Mouse (Mus musculus): ENCODE measurements around the gene H2al1a. TPM values are rescaled to one million over a fixed set of nuclear protein-coding genes. Genes with fewer than 3 reads are reported as not detected.
"Not testable (repeated sequence)": the region's sequence is repeated elsewhere in the genome, so short reads cannot be mapped to it uniquely, and the experiment has no call there.

Gene H2al1a
- polyA plus RNA-seq, 1 experiment from 2014 or later: not detected

- no peak for ATAC-seq (ENCODE audit: low read depth)
- no peaks in the 10 kb centered on the region for H3K4me1 ChIP-seq (ENCODE audit: control insufficient read depth, insufficient read depth, low read length)
- DNase-seq (ENCODE audit: low spot score): no peak
- H3K9ac ChIP-seq (ENCODE audit: low read depth, low read length): no peak overlapping the region
- H3K9me3 ChIP-seq (ENCODE audit: control insufficient read depth, low read length): no peaks in the 10 kb centered on the region
- H3K27ac ChIP-seq (replicated peaks; ENCODE audit: low read depth, low read length): no peak overlapping the region
- WGBS: 83% methylated on average over 3 of the region's 3 CpGs
- H3K4me2 ChIP-seq (ENCODE audit: low read depth, low read length): no peak overlapping the region
- peaks cover 10% of the 10 kb centered on the region for H3K27me3 ChIP-seq (replicated peaks; ENCODE audit: control insufficient read depth, insufficient read depth, low read length)
- H3K4me3 ChIP-seq (ENCODE audit: low read depth, low read length): no peak overlapping the region
- H3K36me3 ChIP-seq (ENCODE audit: control insufficient read depth, insufficient read depth, low read length): no peaks in the 10 kb centered on the region
Observed at GRCm38 (mm10) chrX:11273190-11273589, 25.9 kb upstream of the H2al1a start.

GRCm38 (mm10) chrX:11277083-11277482 lies 22.0 kb upstream of the H2al1a start:
- Histone ChIP-seq H3K4me2 (ENCODE audit: low read depth, low read length) (no peak overlapping the region), H3K4me3 (ENCODE audit: low read depth, low read length) (no peak overlapping the region), H3K9me3 (ENCODE audit: control insufficient read depth, low read length) (no peaks in the 10 kb centered on the region), H3K9ac (ENCODE audit: low read depth, low read length) (no peak overlapping the region), H3K27me3 (replicated peaks; ENCODE audit: control insufficient read depth, insufficient read depth, low read length) (peaks cover 15% of the 10 kb centered on the region; the same call in 1 of the 2 replicates), H3K36me3 (ENCODE audit: control insufficient read depth, insufficient read depth, low read length) (no peaks in the 10 kb centered on the region), H3K4me1 (ENCODE audit: control insufficient read depth, insufficient read depth, low read length) (no peaks in the 10 kb centered on the region), H3K27ac (replicated peaks; ENCODE audit: low read depth, low read length) (no peak overlapping the region)
- ATAC-seq (ENCODE audit: low read depth) (no peak), DNase-seq (ENCODE audit: low spot score) (no peak)
- 73% methylated on average over 6 of the region's 6 CpGs for WGBS

GRCm38 (mm10) chrX:11280741-11281140 lies 18.3 kb upstream of the H2al1a start:
- Histone ChIP-seq H3K9me3 (ENCODE audit: control insufficient read depth, low read length) (no peaks in the 10 kb centered on the region), H3K27me3 (replicated peaks; ENCODE audit: control insufficient read depth, insufficient read depth, low read length) (peaks cover 13% of the 10 kb centered on the region), H3K4me2 (ENCODE audit: low read depth, low read length) (no peak overlapping the region), H3K4me1 (ENCODE audit: control insufficient read depth, insufficient read depth, low read length) (no peaks in the 10 kb centered on the region), H3K27ac (replicated peaks; ENCODE audit: low read depth, low read length) (no peak overlapping the region), H3K9ac (ENCODE audit: low read depth, low read length) (no peak overlapping the region), H3K36me3 (ENCODE audit: control insufficient read depth, insufficient read depth, low read length) (no peaks in the 10 kb centered on the region), H3K4me3 (ENCODE audit: low read depth, low read length) (no peak overlapping the region)
- WGBS: 68% methylated on average over 2 of the region's 2 CpGs
- ATAC-seq (ENCODE audit: low read depth) (no peak), DNase-seq (ENCODE audit: low spot score) (no peak)

- H3K27me3 ChIP-seq (replicated peaks; ENCODE audit: control insufficient read depth, insufficient read depth, low read length): peaks cover 11% of the 10 kb centered on the region; the same call in 1 of the 2 replicates
- 61% methylated on average over 14 of the region's 14 CpGs for WGBS
- no peak for ATAC-seq (ENCODE audit: low read depth)
- no peaks in the 10 kb centered on the region for H3K36me3 ChIP-seq (ENCODE audit: control insufficient read depth, insufficient read depth, low read length)
- H3K9me3 ChIP-seq (ENCODE audit: control insufficient read depth, low read length): no peaks in the 10 kb centered on the region
- DNase-seq (ENCODE audit: low spot score): peak; percentile 10
- H3K27ac ChIP-seq (replicated peaks; ENCODE audit: low read depth, low read length): no peak overlapping the region
- no peak overlapping the region for H3K4me2 ChIP-seq (ENCODE audit: low read depth, low read length)
- no peaks in the 10 kb centered on the region for H3K4me1 ChIP-seq (ENCODE audit: control insufficient read depth, insufficient read depth, low read length)
- H3K4me3 ChIP-seq (ENCODE audit: low read depth, low read length): no peak overlapping the region
- no peak overlapping the region for H3K9ac ChIP-seq (ENCODE audit: low read depth, low read length)
Observed at GRCm38 (mm10) chrX:11288306-11288882, 10.7 kb upstream of the H2al1a start.

- Histone ChIP-seq H3K9ac (ENCODE audit: low read depth, low read length) (no peak overlapping the region), H3K27me3 (replicated peaks; ENCODE audit: control insufficient read depth, insufficient read depth, low read length) (peaks cover 11% of the 10 kb centered on the region; the same call in 1 of the 2 replicates), H3K4me3 (ENCODE audit: low read depth, low read length) (no peak overlapping the region), H3K9me3 (ENCODE audit: control insufficient read depth, low read length) (no peaks in the 10 kb centered on the region), H3K27ac (replicated peaks; ENCODE audit: low read depth, low read length) (no peak overlapping the region), H3K36me3 (ENCODE audit: control insufficient read depth, insufficient read depth, low read length) (no peaks in the 10 kb centered on the region), H3K4me2 (ENCODE audit: low read depth, low read length) (no peak overlapping the region), H3K4me1 (ENCODE audit: control insufficient read depth, insufficient read depth, low read length) (no peaks in the 10 kb centered on the region)
- ATAC-seq (ENCODE audit: low read depth) (no peak), DNase-seq (ENCODE audit: low spot score) (no peak)
- WGBS: 62% methylated on average over 4 of the region's 4 CpGs
Observed at GRCm38 (mm10) chrX:11289244-11289643, 9.8 kb upstream of the H2al1a start.

- ATAC-seq (ENCODE audit: low read depth); H3K4me3 ChIP-seq (ENCODE audit: low read depth, low read length); H3K9me3 ChIP-seq (ENCODE audit: control insufficient read depth, low read length); H3K4me1 ChIP-seq (ENCODE audit: control insufficient read depth, insufficient read depth, low read length); H3K36me3 ChIP-seq (ENCODE audit: control insufficient read depth, insufficient read depth, low read length); H3K4me2 ChIP-seq (ENCODE audit: low read depth, low read length); H3K27ac ChIP-seq (replicated peaks; ENCODE audit: low read depth, low read length); H3K9ac ChIP-seq (ENCODE audit: low read depth, low read length); H3K27me3 ChIP-seq (replicated peaks; ENCODE audit: control insufficient read depth, insufficient read depth, low read length); DNase-seq (ENCODE audit: low spot score): not testable (repeated sequence)
- 90% methylated on average over 1 of the region's 3 CpGs for WGBS
Observed at GRCm38 (mm10) chrX:11302132-11302531, 3.1 kb downstream of the H2al1a start, which contains the start of gene H2al1b. Gene H2al1b (plus strand): TSS chrX:11302432.

GRCm38 (mm10) chrX:11305355-11305754 lies 6.3 kb downstream of the H2al1a start, which contains the start of gene H2al1c:
Gene H2al1c (plus strand): TSS chrX:11305655.
- H3K36me3 ChIP-seq (ENCODE audit: control insufficient read depth, insufficient read depth, low read length); H3K4me1 ChIP-seq (ENCODE audit: control insufficient read depth, insufficient read depth, low read length); H3K9ac ChIP-seq (ENCODE audit: low read depth, low read length); H3K4me2 ChIP-seq (ENCODE audit: low read depth, low read length); H3K9me3 ChIP-seq (ENCODE audit: control insufficient read depth, low read length); ATAC-seq (ENCODE audit: low read depth); H3K27me3 ChIP-seq (replicated peaks; ENCODE audit: control insufficient read depth, insufficient read depth, low read length); H3K4me3 ChIP-seq (ENCODE audit: low read depth, low read length); H3K27ac ChIP-seq (replicated peaks; ENCODE audit: low read depth, low read length); DNase-seq (ENCODE audit: low spot score): not testable (repeated sequence)
- WGBS: 50% methylated on average over 1 of the region's 6 CpGs

GRCm38 (mm10) chrX:11308524-11308923 lies 9.5 kb downstream of the H2al1a start, which contains the start of gene H2al1d:
Gene H2al1d (plus strand): TSS chrX:11308824.
- not testable (repeated sequence) for H3K9me3 ChIP-seq (ENCODE audit: control insufficient read depth, low read length); H3K27ac ChIP-seq (replicated peaks; ENCODE audit: low read depth, low read length); H3K4me3 ChIP-seq (ENCODE audit: low read depth, low read length); H3K4me1 ChIP-seq (ENCODE audit: control insufficient read depth, insufficient read depth, low read length); H3K27me3 ChIP-seq (replicated peaks; ENCODE audit: control insufficient read depth, insufficient read depth, low read length); DNase-seq (ENCODE audit: low spot score); H3K9ac ChIP-seq (ENCODE audit: low read depth, low read length); ATAC-seq (ENCODE audit: low read depth); H3K36me3 ChIP-seq (ENCODE audit: control insufficient read depth, insufficient read depth, low read length); H3K4me2 ChIP-seq (ENCODE audit: low read depth, low read length)
- WGBS: no CpG with 5 or more reads among the region's 6 CpGs

- H3K4me2 ChIP-seq (ENCODE audit: low read depth, low read length); H3K4me3 ChIP-seq (ENCODE audit: low read depth, low read length); ATAC-seq (ENCODE audit: low read depth); H3K36me3 ChIP-seq (ENCODE audit: control insufficient read depth, insufficient read depth, low read length); H3K27ac ChIP-seq (replicated peaks; ENCODE audit: low read depth, low read length); H3K9me3 ChIP-seq (ENCODE audit: control insufficient read depth, low read length); H3K27me3 ChIP-seq (replicated peaks; ENCODE audit: control insufficient read depth, insufficient read depth, low read length); H3K9ac ChIP-seq (ENCODE audit: low read depth, low read length); DNase-seq (ENCODE audit: low spot score); H3K4me1 ChIP-seq (ENCODE audit: control insufficient read depth, insufficient read depth, low read length): not testable (repeated sequence)
- WGBS: no CpG with 5 or more reads among the region's 3 CpGs
Observed at GRCm38 (mm10) chrX:11311634-11312033, 12.6 kb downstream of the H2al1a start, which contains the start of gene H2al1e. Gene H2al1e (plus strand): TSS chrX:11311934.
